Mouse (Mus musculus): ENCODE data around the gene Etl4. TPM values are rescaled to one million over a fixed set of nuclear protein-coding genes. Genes with fewer than 3 reads are reported as not detected.

Gene Etl4
- 40.9 and 41.4 TPM in 2 replicates for total RNA-seq (2021)
- long read RNA-seq, experiment 1, partial matches to known transcripts: 2 of 8 reads
- long read RNA-seq, experiment 1, other reads (novel, unspliced or antisense): 6 of 8 reads
- long read RNA-seq, experiment 2, partial matches to known transcripts: 1 of 8 reads
- long read RNA-seq, experiment 2, other reads (novel, unspliced or antisense): 5 of 8 reads

DNA sequence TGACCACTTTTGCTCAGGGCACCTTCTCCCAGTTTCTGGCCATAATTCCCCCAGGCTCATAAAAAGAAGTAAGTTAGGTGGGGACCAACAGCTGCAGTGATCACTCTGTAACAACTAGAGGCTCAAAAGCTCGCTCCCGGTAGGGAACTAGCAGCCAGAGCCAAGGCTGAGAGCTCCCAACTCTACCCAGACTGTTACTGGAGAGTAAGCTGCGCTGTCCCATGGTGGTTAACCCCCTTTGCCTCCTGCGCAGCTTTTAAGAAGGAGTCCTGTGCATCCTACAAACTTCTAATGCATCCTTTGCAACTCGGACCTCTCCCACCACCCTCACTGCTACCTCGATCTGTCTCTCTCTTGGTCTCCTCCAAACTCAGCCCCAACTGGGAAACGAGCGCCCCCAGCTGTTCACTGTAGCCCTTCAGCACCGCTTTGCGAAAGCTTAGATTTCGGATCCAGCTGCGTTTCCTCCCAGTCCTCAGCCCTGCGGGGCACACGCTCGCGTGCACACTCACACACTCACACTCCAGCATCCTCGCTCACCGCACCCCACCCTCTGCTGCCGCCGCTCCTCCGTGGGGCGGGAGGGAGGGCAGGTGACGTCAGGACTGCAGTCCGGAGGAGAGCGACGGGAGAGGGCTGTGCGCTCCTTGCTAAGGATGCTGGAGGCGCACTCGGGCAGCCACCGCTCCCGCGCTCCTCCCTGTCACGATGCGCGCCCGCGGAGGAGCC is at the start of gene Etl4:
Gene Etl4, plus strand, starts transcription at position 610 of the 729 bp plus-strand sequence.
- peak; percentile 24 for DNase-seq

DNA sequence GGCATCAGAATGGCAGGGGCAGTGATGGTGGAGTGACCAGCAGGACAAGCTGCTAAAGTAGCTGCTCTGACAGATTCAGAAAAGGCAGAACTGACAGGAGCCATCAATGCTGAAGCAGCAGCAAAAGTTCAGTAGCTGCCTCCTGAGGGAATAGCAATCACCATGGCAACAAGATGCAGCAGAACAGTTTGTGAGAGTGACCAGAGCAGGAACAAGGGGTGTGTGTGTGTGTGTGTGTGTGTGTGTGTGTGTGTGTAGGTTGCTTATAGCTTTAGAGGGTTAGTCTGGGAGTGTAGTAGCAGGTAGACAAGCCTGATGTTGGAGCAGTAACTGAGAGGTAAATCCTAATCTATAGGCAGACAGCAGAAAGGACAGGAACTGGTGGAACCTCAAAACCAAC is 40.4 kb upstream of the Etl4 start:
- DNase-seq: no peak

DNA sequence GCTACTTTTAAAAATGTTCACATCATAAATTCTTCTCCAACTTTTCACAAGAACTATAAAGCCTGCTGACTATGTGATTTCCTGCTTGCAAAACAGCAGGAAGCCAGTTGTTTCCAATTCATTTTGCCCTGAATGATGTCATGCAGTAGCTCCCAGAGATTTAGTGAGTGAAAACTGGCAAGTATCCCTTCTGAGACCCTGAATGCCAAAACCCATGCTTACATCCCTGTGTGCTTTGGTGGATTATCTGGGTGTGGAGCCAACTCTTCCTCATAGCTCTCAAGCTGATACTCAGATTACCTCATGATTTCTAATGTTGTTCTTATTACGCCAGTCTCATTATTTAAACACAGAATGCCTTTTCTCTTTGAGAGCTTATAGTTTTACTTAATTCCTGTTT is 37.7 kb upstream of the Etl4 start:
- DNase-seq: no peak

DNA sequence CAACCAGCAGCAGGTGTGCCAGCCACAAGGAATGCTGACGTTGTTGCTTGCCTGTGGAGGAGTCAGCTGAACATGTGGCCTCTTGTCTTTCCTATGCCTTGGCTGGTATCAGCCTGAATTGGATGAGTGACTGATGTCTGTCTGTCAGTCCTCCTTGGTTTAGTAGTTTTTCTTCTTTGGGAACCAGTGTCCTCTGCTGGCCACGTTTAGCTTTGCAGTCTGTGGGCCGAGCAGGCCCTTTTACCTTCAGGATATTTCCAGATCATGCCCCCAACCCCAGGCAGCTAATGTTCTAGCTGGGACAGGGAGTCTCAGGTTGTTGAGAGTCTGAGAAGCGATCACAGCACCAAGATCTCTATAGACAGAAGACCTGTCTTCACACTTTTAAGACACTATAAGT is 18.7 kb upstream of the Etl4 start:
- no peak for DNase-seq

DNA sequence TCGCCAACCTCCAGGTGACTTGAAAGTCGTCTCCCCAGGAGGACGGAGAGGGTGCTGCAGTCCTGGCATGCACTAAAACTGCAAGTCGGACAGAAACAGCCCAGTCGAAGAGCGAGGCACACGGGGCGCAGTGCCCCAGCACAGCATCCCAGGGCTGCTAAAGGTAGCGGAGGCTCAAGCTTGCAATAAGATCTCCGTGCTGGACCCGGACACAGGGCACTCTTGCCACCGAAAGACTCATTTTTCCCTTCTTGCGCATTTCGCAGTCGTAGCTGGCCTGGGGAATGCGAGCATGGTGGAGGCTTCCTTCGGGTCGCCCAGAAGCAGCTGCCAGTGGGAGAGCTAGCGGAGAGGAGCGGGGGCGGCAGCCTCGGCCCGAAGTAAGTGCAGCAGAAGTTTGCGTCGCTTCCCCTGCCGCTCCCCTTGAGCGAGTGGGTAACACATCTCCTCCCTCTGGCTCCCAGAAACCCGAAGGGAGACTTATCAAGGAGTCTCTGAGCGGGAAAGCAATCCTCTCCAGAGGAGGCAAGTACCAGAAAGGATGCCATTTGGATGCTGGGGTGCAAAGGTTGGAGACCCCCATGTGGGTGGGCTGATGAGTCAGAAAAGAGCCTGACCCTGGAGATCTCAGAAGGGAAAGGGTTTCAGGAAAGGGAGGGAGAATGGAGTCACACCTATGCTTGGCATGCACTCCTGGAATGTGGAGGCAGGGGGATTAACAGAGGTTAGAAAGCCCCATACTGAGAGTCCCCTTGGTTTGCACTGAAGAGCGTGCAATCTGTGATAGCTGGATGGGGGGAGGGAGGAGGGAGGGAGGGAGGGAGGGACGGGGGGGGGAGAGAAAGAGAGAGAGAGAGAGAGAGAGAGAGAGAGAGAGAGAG is 560 bp downstream of the Etl4 start:
- DNase-seq: no peak

DNA sequence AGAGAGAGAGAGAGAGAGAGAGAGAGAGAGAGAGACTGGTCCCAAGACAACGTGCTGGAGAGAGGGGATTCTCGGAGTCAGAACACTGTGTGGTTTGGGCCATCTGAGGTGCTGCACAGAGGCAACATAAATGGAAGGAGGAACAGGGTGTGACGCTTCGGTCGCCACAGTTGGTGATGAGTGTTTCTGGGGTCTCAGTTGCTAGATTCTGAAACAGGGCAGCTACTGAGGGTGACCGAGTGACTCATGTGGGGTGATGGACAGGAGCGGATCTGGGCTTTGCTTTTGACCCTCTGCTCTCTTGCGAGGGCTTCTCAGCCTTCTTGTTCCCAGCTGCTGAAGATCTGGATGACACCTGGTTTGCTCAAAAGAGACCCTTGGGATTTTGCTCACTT is 1.2 kb downstream of the Etl4 start:
- no peak for DNase-seq

DNA sequence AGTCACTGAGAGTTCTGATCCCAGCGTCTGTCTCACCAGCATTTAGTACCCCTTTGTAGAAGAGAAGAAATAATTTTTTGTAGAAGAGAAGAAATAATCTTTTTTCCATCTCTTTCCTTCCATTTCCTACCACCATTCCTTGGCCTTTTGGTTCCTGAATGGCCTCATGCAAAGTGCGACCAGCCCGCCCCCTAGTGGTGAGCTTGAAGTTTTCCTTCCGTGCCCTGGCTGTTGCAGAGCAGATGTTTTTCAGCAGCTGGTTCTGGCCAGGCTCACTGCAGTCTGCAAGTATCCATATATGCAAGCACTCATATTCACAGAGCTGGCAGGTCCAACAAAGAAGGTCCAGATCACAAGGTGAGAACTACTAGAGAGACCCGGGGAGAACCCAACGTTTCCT is 9.6 kb downstream of the Etl4 start:
- peak; percentile 79 for DNase-seq

DNA sequence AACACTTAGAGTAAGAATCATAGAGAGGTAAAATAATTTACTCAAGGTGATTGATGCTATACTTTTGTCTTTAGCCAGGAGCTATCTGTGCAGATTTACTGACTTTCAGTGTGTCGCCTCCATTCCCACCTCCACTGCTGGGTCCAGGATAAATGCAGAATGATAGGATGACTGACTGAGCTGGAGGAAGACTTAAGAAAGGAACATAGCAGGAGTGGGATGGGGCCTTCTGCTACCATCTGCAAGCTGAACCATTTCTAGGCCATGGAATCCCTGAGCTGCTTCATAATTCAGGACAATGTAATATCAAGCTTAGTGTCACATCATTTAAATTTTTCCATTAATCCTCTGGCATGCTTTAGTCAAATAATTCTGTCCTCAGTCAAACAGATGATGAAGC is 20.4 kb downstream of the Etl4 start:
- no peak for DNase-seq

DNA sequence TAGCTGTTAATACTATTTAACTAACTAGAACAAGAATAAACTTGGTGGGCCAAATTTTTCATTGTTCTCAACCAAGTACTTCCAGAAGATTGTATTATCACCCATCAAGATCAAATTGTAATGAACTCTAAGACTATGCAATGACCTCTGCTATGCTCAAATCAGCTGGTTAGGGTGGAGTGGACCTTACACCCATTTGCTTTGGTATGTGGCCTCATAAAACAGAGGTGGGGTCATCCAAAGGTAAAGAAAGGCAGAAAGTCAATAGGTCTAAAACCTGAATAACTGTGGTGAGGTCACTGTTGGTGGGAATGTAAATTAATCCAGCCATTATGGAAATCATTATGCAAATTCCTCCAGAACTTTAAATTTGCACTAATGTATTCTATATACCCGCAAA is 24.3 kb downstream of the Etl4 start:
- no peak for DNase-seq

DNA sequence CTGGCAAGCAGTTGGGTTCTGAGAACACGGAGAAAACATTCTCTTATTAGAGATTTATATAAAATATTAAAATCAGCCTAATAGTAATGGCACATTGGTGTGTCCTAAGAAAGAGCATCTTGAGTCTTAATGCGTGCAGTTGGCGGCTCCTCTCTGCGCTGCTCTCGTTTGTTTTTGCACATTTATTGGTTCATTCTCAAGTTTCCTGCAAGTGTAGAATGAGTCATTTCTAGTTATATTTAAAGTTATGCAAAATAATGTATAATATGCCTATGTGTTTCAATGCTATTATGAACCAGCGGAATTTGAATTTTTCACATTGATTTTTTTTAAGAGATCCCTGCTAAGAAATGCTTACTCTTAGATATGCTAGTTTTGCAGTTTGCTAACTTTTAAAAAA is 35.6 kb downstream of the Etl4 start:
- no peak for DNase-seq

DNA sequence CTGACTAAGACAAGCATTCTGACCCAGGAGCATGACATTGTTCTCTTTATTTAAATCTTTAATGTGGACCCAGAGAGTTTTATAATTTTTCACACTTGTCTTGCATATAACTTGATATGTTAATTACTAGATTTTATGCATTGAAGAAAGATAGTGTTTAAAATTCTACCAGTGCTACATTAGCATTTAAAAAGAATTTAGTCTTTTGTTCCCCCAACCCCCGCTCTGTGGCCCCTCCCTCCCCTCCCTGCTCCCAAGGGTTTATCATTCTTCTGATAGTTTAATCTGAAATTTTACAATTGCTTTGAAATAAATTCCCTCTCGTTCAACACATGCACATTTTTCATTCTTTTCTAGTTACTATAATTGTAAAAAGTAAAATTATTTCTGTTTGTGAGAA is 43.4 kb downstream of the Etl4 start:
- no peak for DNase-seq

DNA sequence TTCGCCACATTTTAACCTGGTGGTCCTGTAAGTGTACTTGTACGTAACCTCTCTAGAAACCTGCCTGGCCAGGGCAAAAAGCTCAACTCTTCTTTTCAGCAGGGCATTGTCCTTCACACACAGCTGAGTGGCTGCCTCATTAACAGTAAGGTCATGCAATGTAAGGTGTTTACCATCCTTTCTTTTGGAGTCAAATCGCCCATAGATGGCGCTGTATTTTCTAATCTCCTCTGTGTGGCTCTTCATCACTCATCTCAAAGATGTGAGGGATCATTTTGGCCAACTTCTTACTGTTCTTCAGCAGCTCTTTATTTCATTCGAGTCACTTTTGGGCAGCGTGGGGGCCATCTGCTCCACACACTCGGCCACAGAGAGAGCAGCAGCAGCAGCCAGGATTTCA is 56.9 kb downstream of the Etl4 start:
- no peak for DNase-seq

DNA sequence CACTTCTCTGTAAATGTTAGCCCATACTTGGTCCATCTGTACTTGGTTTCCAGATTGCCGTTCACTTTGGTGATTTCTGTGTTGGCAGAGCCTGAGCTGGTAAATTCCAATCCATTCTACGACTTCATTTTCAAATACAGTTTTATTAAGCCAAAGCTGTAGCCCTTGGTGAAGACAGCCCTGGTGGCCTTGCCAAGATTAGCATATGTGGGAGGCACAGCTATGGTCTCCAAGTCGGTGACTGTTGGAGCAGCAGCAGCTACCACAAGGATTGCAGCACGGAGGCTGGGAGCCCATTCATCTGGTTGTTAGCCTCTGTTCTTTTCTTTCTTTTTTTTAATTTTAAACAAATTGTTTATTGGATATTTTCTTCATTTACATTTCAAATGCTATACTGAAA is 128.1 kb downstream of the Etl4 start:
- no peak for DNase-seq

DNA sequence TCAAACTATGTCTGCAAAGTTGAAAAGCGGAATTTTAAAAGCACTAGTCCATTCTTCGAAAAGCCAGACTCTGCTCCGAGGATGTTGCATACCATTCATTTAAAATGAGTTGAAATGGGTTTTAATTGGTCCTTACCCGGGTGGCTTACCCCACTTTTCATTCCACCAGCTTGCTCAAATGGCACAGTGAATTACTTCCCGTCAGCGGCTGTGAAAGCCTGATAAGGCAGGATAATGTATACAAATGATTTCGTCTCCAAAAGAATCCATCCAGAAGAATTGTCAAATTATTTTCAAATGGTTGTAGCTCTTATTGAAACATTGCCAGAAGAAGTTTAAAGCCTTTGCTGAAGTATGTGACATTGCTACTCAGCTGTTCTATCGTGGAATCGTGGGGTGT is 162.8 kb downstream of the Etl4 start:
- DNase-seq: no peak

DNA sequence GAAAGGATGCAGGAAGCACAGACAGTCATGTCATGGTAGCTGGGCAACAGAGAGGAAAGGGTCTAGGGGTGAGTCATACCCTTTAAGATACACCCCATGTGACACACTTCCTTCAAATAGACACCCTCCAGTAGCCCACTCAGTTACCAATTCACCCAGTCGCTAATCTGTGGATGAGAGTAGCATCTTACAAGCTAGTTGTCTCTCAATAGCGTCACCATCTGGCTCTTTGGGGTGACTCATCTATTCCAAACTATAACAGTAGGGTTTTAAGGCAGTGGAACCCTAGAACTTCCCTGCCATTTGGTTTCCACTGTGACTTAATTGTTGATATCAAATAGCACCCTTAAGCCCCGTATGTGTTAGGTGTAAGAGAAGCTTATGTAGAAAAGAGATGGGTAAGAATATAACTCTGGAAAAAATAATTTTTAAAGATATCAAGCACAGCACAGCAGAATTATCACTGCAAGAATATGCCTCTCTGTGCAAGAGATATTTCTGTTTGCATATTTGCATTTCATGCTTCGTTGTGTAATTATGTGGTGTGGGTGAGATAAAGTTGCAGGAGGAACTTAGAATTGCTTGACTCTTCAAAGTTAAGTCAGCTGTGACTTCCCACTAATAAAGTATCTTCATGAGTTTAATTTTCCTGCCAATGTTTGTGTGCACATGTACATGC is 166.7 kb downstream of the Etl4 start:
- DNase-seq: no peak

DNA sequence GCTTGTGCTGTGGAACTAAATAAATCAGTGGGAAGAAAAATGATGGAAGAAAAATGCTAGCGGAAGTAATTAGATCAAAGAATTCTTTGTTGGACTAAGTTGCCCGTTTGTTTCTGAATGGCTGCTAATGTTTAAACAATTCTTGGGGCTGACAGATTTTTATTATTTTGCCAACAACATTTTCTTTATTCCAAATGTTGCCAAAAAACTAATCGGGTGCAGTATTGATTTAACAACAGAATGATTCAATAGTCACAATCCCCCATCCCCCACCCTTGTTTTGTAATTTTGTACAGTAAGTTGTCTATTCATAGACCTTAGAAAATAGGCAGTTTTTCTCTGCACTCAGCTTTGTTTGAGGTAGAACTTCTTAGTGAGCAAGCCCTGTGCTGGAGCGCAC is 175.2 kb downstream of the Etl4 start:
- DNase-seq: no peak

DNA sequence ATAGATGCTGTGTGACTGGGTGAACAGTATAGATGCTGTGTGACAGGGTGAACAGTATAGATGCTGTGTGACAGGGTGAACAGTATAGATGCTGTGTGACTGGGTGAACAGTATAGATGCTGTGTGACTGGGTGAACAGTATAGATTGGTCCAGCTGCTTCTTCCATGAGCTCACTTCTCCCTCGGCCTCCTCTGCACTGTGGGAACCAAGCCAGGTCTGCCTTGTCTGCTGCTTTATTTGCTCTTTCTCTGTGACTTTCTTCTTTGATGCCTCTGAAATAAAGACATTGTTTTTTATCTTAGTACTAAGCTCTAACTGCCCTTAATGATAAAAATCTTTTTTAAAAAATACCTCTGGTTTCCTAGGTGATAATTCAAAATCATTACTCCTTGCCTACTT is 195.9 kb downstream of the Etl4 start:
- DNase-seq: no peak

DNA sequence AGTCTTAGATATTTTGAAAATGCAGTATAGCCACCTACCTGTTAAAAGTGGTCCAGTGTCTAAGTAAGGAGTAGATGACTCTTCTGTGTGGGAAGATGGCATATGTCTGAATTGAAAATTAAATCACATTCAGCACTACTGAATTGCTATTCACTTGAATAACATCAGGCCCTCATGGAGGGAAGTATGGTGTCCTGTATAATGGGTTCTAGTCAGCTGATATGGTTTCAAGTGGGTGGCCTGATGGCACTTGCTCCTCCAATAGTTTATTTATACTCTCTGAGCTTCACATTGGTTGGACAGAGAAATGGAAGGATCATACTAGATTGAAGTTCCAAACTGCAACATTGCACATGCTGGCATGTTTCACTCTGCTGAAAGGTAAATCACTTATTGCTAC is 202.1 kb downstream of the Etl4 start:
- DNase-seq: no peak

DNA sequence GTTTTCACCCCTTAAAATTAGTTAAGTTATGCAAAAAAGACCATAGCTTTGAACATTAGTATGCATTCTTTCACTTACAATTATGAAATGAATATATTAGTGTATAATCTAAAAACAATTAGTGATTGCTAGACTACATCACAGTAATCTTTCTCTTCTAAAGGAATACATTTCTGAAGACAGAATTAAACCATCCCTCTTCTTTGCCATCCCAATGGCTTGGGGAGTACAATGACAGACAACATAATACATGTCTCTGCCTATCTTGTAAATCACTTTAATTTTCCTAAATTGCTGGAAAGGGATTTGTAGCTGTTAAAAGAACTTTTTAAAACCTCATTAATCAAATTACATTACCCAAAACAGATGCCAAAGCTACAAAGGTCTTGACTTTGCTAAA is 216.3 kb downstream of the Etl4 start:
- DNase-seq: no peak

DNA sequence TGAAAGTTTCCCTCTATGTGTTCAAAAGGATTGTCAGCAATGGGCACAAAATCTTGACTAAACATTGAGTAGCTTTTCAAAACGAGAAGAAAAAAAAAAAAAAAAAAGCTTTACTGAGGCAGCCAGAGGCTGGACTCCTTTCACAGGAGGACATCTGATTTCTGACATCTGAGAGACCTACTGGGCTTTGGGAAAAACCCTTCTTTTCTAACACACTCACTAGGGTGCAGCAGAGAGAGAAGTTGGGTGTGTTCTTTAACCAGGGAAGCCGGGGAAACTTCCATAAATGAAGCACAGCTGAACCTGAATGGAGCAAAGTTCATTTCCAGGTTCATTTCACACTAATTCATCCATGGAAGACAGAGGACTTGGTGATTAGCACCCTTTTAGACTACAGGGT is 222.2 kb downstream of the Etl4 start:
- no peak for DNase-seq

DNA sequence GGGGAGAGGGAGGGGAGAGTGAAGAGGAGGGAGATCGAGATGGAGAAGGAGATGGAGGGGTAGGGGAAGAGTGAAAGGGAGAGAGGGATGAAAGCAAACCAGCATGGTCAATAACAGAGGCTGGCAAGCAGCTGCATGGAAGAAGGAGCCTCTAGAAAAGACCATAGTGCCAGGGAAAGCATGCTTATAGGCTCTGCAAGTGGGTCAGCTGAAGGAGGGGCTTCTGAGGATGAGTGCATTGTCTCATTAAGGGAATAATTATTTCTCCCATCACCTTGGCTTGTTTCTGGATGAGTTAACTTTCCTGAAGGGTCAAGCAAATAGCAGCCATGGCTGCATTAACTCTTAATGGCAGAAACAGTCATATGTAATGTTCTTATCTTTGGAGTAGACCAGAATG is 228.8 kb downstream of the Etl4 start:
- no peak for DNase-seq

DNA sequence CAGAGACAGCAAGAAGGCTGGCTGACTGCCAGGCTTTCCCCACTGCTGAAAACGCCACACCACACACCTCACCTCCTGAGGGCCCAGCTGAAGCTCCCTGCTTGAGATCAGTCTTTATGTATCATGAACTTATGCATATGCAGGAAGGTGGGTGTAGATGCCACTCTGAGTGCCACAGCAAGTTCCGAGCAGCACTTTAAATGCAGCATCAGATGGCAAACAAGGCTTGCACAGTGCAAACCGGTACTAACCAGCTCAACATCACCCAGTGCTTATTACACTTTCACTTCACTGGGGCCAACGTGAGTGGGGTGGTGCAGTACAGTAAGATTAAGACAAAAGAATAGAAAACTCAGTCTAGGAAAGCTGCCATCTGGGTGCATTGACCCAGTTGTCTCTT is 235.8 kb downstream of the Etl4 start:
- DNase-seq: no peak

DNA sequence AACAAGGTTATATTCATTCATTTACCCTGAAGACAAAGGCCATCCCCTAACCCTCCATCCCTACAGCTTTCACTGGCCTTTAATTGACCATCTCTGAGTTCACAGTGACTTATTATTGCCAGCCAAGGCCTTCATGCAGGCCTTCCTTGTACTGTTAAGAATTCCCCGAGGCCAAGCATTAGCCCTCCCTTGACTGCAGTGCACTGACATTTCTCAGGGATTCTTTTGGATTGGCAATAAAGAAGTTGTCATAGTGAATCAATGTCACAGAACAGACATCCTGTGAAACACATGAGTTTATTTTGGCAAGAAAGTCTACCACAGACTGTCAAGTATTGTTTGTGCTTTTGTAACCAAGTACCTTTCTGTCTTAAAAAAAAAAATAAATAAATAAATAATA is 257.5 kb downstream of the Etl4 start:
- DNase-seq: no peak

Data from adrenal gland, postnatal 14 days (tissue).